Mouse (Mus musculus) forebrain, embryonic 10.5 days (tissue): ENCODE measurements around the gene Jaml. TPM values are rescaled to one million over a fixed set of nuclear protein-coding genes. Genes with fewer than 3 reads are reported as not detected.

ENCODE experiments used
- DNase-seq: peaks from one replicate; pipeline ENCODE4 v3.0.0-alpha.2; 2017; ENCODE audit warnings: low spot score; ENCODE audit errors: extremely low spot score
- H3K27ac ChIP-seq: fragments of 300-500 bp; sonication (generic); 2 replicates; pipeline ENCODE4 v1.5.1; 2016; ENCODE audit warnings: mild to moderate bottlenecking
- H3K27me3 ChIP-seq: fragments of 300-500 bp; sonication (generic); 2 replicates; pipeline ENCODE4 v1.6.1; 2016; ENCODE audit warnings: mild to moderate bottlenecking; ENCODE audit not compliant: poor library complexity, severe bottlenecking
- H3K36me3 ChIP-seq: fragments of 300-500 bp; sonication (generic); replicated peaks from 2 replicates; pipeline ENCODE4 v1.6.1; 2016; ENCODE audit warnings: mild to moderate bottlenecking, moderate library complexity
- H3K4me1 ChIP-seq: fragments of 300-500 bp; sonication (generic); 2 replicates; pipeline ENCODE4 v1.6.1; 2016
- H3K4me3 ChIP-seq: fragments of 300-500 bp; sonication (generic); 2 replicates; pipeline ENCODE4 v1.5.1; 2016; ENCODE audit warnings: mild to moderate bottlenecking, moderate library complexity
- H3K9me3 ChIP-seq: fragments of 300-500 bp; sonication (generic); 2 replicates; pipeline ENCODE4 v1.6.1; 2016; ENCODE audit warnings: mild to moderate bottlenecking, moderate library complexity
- WGBS: fragments of 180-500 bp; shearing (Covaris S2); methylation state at CpG from one replicate; pipeline ENCODE4 v1.1.7; 2016; 5-methylcytosine and 5-hydroxymethylcytosine counted together
- polyA plus RNA-seq: library from polyadenylated mRNA; unstranded; fragments of >200 nt; fragmentation: Nextera tagmentation; extraction: Ambion mirVana; gene quantifications from 2 replicates; pipeline ENCODE4 v1.2.1, GENCODE M21; 2016

Gene Jaml
- polyA plus RNA-seq, 1 experiment from 2014 or later, result 0.52 TPM

DNA sequence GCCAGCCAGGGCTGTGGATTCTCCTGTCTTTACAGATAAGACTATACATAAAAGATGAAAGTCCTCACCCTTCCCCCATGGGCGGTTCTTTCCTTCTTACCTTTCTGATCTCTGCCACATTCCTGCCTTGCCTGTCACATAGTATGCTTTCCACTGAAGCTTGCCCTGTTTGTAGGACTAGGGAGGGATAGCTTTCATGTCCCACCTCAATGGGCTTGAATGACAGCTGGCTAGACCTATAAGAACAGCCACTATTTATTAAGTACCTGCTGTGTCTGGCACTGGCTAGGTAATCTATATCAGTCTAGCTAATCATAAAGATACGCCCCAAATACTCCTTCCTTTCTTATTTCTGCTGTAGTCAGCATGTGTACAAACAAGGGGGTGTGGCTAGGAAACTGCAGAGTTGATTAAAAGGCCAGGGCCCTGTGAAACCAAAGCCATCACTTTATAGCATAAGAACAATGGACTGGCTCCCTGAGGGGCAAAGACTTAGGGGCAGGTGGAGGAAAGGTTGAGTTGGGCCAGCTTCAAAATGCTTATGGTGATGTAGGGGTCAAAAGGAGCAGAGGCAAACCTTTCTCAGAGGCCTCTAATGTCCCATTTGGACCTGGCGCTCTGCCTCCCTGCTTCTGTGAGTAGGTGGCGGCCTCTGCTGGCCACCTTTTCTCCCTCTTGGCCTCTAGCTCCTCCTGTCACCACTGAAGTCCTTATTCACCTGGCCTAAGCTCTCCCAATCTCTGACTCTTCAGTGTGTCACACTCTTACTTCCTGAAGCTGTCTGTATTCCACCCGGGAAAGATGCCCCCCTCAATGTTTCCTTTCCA lies 54.7 kb downstream of the Jaml start:
- no peak for DNase-seq
- Histone ChIP-seq H3K4me3 (no peak overlapping the region), H3K9me3 (no peaks in the 10 kb centered on the region), H3K36me3 (no peaks in the 10 kb centered on the region), H3K27ac (no peak overlapping the region), H3K4me1 (peaks cover 63% of the 10 kb centered on the region), H3K27me3 (peaks cover 76% of the 10 kb centered on the region)
- 22% methylated on average over 5 of the region's 5 CpGs for WGBS

DNA sequence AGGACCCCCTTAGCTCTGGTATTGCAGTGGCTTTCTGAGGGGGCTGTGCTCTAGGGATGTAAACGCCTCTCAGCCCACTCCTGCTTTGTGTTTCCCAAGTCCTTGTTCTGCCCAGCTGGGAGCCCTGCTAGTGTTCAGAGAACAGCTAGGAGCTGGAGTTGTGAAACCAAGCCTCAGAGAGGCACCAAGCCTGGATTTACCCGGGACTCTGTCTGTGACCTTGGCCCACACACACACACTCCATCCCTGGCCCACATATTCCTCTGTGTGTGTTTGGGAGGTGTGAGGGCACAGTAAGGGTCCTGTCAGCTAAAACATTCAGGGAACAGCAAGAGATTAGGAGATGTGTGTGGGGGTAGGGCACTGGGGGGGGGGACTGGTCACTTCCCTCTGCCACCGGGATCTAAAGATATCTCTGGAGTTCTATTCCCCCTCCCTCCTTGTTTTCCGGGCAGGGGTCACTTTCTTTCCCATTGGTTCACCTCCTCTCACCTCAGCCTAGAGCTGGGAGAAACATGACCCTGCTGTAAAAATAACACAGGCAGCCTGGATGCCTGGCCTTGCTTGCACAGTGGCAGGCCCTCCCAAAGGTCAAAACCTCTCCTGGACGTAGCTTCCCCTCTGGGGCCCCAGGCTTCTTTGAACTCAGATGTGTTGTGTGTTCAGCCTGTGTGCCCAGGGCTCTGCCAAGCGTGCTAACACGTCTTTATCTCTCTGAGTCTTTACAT lies 57.6 kb downstream of the Jaml start:
- Histone ChIP-seq H3K9me3 (no peaks in the 10 kb centered on the region), H3K27ac (0 out of 2 replicates have a peak overlapping the region, but pooled peaks have one; percentile 44), H3K4me3 (no peak overlapping the region), H3K36me3 (no peaks in the 10 kb centered on the region), H3K4me1 (peaks cover 73% of the 10 kb centered on the region), H3K27me3 (peaks cover 96% of the 10 kb centered on the region)
- 9% methylated on average over 7 of the region's 7 CpGs for WGBS
- DNase-seq, result no peak

GRCm38 (mm10) chr9:45138191-45139032 lies 59.4 kb downstream of the Jaml start, which contains the start of gene Scn4b:
Gene Scn4b (plus strand): TSS chr9:45138395.
- H3K4me1 ChIP-seq, result peaks cover 77% of the 10 kb centered on the region
- H3K27ac ChIP-seq, result peak within 1 kb of the TSS; percentile 20; the same call in 1 of the 2 replicates
- under 1% methylated on average over 76 of the region's 76 CpGs for WGBS
- peaks cover 100% of the 10 kb centered on the region for H3K27me3 ChIP-seq
- no peaks in the 10 kb centered on the region for H3K9me3 ChIP-seq
- DNase-seq, result peak; percentile 48
- no peaks in the 10 kb centered on the region for H3K36me3 ChIP-seq
- H3K4me3 ChIP-seq, result peak within 1 kb of the TSS; percentile 59

- 4% methylated on average over 7 of the region's 7 CpGs for WGBS
- Histone ChIP-seq H3K36me3 (no peaks in the 10 kb centered on the region), H3K4me1 (peaks cover 70% of the 10 kb centered on the region), H3K4me3 (peak overlapping the region; percentile 59), H3K27ac (0 out of 2 replicates have a peak overlapping the region, but pooled peaks have one; percentile 20), H3K27me3 (peaks cover 100% of the 10 kb centered on the region), H3K9me3 (no peaks in the 10 kb centered on the region)
- DNase-seq, result no peak
These were observed 60.1 kb downstream of the Jaml start for GRCm38 (mm10) chr9:45139082-45139481.

- Histone ChIP-seq H3K4me3 (no peak overlapping the region), H3K27me3 (peaks cover 100% of the 10 kb centered on the region), H3K36me3 (no peaks in the 10 kb centered on the region), H3K4me1 (peaks cover 58% of the 10 kb centered on the region), H3K9me3 (no peaks in the 10 kb centered on the region), H3K27ac (no peak overlapping the region)
- DNase-seq, result no peak
- WGBS, result 41% methylated on average over 7 of the region's 7 CpGs
These were observed 62.0 kb downstream of the Jaml start for GRCm38 (mm10) chr9:45140945-45141344.

DNA sequence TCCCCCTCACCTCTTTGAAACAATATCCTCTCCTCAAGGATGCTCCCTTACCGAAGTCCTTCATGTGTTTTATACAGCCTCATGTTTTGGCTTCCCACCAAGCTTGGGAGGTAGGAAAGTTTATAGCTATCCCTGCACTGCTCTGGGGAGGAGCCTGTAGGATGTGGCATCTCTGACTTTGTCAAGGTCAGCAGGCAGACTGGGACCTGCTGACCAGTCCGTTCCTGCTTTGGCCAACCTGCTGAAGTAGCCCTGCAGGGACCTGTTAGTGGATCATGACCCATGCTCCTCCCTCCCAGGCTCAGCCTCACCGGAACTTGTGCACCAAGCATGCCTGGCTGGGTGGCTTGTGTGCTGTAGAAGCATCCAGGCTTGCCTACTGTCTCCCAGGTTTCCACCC lies 63.7 kb downstream of the Jaml start:
- Histone ChIP-seq H3K27me3 (peaks cover 100% of the 10 kb centered on the region), H3K4me1 (peaks cover 43% of the 10 kb centered on the region), H3K9me3 (no peaks in the 10 kb centered on the region), H3K27ac (no peak overlapping the region), H3K4me3 (no peak overlapping the region), H3K36me3 (no peaks in the 10 kb centered on the region)
- no peak for DNase-seq
- WGBS, result 63% methylated on average over 3 of the region's 3 CpGs

DNA sequence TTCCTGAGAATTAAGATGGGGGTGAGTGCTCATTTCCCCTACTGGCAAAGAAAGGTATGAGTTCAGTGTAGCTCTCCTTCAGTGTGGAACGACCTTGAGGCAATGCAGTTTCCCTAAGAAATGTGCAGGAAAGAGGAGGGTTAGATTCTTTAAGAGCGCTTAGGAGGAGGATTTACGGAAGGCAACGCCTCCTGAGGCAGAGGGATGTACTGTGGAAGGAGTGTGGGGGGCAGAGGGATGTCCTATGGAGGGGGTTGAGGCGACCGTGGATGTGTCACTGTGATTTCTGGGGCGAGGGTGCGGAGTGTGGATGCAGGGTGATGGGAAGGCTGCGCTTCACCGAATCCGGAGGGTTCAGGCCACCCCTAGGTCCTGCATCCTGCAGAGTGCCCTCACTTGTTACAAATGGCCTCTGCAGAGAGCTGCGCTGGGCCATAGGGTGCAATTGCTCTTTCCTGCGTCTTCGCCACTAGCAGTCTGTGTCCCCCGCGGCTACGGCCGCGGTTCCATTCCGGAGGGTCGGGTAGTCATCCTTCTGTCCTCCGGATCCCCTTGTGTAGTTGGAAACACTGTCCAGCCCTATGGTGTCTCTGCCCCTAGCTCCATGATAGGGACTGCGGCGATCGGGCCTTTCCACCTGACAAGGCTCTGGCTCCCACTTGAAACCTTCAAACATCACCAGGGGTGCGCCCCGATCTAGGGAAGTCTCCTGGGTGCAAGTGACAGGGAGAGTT lies 66.7 kb downstream of the Jaml start:
- peaks cover 23% of the 10 kb centered on the region for H3K4me1 ChIP-seq
- 3% methylated on average over 27 of the region's 27 CpGs for WGBS
- no peaks in the 10 kb centered on the region for H3K9me3 ChIP-seq
- no peak overlapping the region for H3K27ac ChIP-seq
- no peaks in the 10 kb centered on the region for H3K36me3 ChIP-seq
- DNase-seq, result no peak
- H3K4me3 ChIP-seq, result peak overlapping the region; percentile 53
- peaks cover 92% of the 10 kb centered on the region for H3K27me3 ChIP-seq

GRCm38 (mm10) chr9:45146267-45146597 lies 67.2 kb downstream of the Jaml start:
- 1% methylated on average over 5 of the region's 5 CpGs for WGBS
- Histone ChIP-seq H3K4me3 (peak overlapping the region; percentile 53), H3K36me3 (no peaks in the 10 kb centered on the region), H3K27me3 (peaks cover 87% of the 10 kb centered on the region), H3K9me3 (no peaks in the 10 kb centered on the region), H3K4me1 (peaks cover 18% of the 10 kb centered on the region), H3K27ac (no peak overlapping the region)
- peak; percentile 54 for DNase-seq

DNA sequence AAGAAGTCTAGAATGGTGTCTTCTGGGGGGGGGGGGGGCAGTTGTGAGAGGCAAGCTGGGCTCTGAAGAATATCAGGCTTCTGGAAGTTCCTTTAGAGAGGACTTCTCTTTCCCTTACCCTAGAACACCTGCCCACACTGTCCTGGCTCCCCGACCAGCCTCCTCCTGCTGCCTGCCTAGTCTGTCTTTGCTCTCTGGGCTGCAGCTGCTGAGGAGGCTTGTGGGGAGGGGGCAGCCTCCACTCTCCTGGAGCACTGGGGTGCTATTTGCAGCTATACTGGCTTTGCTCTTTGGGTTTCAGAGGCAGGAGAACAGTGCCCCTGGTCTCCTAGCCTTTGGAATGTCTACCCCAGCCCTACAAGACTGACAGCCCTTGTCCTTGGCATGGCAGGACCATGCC lies 72.0 kb downstream of the Jaml start:
- H3K27me3 ChIP-seq, result peaks cover 40% of the 10 kb centered on the region
- H3K36me3 ChIP-seq, result no peaks in the 10 kb centered on the region
- H3K27ac ChIP-seq, result no peak overlapping the region
- 71% methylated on average over 1 of the region's 1 CpGs for WGBS
- no peak overlapping the region for H3K4me3 ChIP-seq
- H3K4me1 ChIP-seq, result peaks cover 2% of the 10 kb centered on the region
- no peak for DNase-seq
- H3K9me3 ChIP-seq, result no peaks in the 10 kb centered on the region

- WGBS, result 79% methylated on average over 7 of the region's 7 CpGs
- no peak overlapping the region for H3K27ac ChIP-seq
- no peaks in the 10 kb centered on the region for H3K9me3 ChIP-seq
- no peak overlapping the region for H3K4me3 ChIP-seq
- DNase-seq, result no peak
- H3K27me3 ChIP-seq, result peaks cover 15% of the 10 kb centered on the region; the same call in 1 of the 2 replicates
- H3K36me3 ChIP-seq, result no peaks in the 10 kb centered on the region
- H3K4me1 ChIP-seq, result no peaks in the 10 kb centered on the region
These were observed 74.4 kb downstream of the Jaml start for GRCm38 (mm10) chr9:45153361-45153760.
